Mouse (Mus musculus) CD8-positive naive resting alpha-beta T cell, adult 2 months (primary cell): ENCODE results near the gene Slx.
"Not testable (repeated sequence)": the region's sequence is repeated elsewhere in the genome, so short reads cannot be mapped to it uniquely, and the experiment has no call there.

Experiments
- DNase-seq, 2 experiments: peaks; one replicate each; pipeline ENCODE4 v3.0.0; 2022; ENCODE audit warnings: low read depth in 2 of 2, low spot score in 2 of 2

The Slx gene

DNA sequence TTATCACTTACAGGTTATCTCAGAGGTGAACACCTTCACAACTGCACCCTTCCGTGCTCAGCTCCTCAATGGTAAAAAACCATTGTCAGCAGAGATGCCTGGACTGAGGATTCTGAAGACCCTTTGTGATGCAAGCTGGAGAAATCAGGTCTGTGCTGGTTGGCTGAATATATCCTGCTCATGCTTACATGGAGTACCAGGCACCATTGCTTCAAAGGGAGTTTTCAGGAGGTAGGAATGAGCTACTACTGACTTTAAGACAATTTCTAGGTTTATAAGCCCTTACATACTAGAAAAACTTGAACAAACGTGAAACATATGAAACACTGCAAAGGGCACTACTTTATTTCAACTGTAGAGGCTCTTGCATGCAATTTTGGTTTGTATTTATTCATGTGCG, at the start of gene Slx:
Gene Slx (minus strand): TSS at position 101 of the 400 bp plus-strand sequence.
- DNase-seq, result not testable (repeated sequence)
